Mouse (Mus musculus): Measurements from ENCODE around the gene Cd82. TPM values are rescaled to one million over a fixed set of nuclear protein-coding genes. Genes with fewer than 3 reads are reported as not detected.
A peak's percentile ranks its signal among the peaks of the same experiment; 100 is the strongest.

Gene Cd82
- polyA plus RNA-seq, 1 experiment from 2014 or later: 41.3 TPM

GRCm38 (mm10) chr2:93419971-93420370, 43.0 kb downstream of the Cd82 start:
- no peak for DNase-seq (ENCODE audit: low spot score)

GRCm38 (mm10) chr2:93418396-93418795, 44.5 kb downstream of the Cd82 start:
- H3K9me3 ChIP-seq (ENCODE audit: control insufficient read depth, low read length): no peaks in the 10 kb centered on the region
- no peak overlapping the region for H3K4me2 ChIP-seq (ENCODE audit: low read length)
- peak; percentile 93 for DNase-seq (ENCODE audit: low spot score)
- no peaks in the 10 kb centered on the region for H3K4me1 ChIP-seq (replicated peaks; ENCODE audit: control insufficient read depth, insufficient read depth, low read length)
- H3K27ac ChIP-seq (ENCODE audit: low read depth): no peak overlapping the region
- no peaks in the 10 kb centered on the region for H3K27me3 ChIP-seq (replicated peaks; ENCODE audit: control insufficient read depth, insufficient read depth, low read length)
- WGBS: 10% methylated on average over 8 of the region's 8 CpGs
- H3K9ac ChIP-seq (ENCODE audit: low read length): no peak overlapping the region
- no peaks in the 10 kb centered on the region for H3K36me3 ChIP-seq (ENCODE audit: control insufficient read depth, insufficient read depth, low read length)
- H3K4me3 ChIP-seq (ENCODE audit: low read depth, low read length): no peak overlapping the region
- ATAC-seq (replicated peaks; ENCODE audit: low FRiP score, low TSS enrichment, low read depth): peak; percentile 56

More at GRCm38 (mm10) chr2:93419971-93420370, 43.0 kb downstream of the Cd82 start:
- H3K36me3 ChIP-seq (ENCODE audit: control insufficient read depth, insufficient read depth, low read length): no peaks in the 10 kb centered on the region
- no peak overlapping the region for H3K4me3 ChIP-seq (ENCODE audit: low read depth, low read length)
- H3K27me3 ChIP-seq (replicated peaks; ENCODE audit: control insufficient read depth, insufficient read depth, low read length): no peaks in the 10 kb centered on the region
- H3K9ac ChIP-seq (ENCODE audit: low read length): no peak overlapping the region
- ATAC-seq (replicated peaks; ENCODE audit: low FRiP score, low TSS enrichment, low read depth): no peak
- no peak overlapping the region for H3K4me2 ChIP-seq (ENCODE audit: low read length)
- no peaks in the 10 kb centered on the region for H3K9me3 ChIP-seq (ENCODE audit: control insufficient read depth, low read length)
- H3K27ac ChIP-seq (ENCODE audit: low read depth): no peak overlapping the region
- 85% methylated on average over 12 of the region's 12 CpGs for WGBS
- no peaks in the 10 kb centered on the region for H3K4me1 ChIP-seq (replicated peaks; ENCODE audit: control insufficient read depth, insufficient read depth, low read length)

GRCm38 (mm10) chr2:93416874-93417709, 45.8 kb downstream of the Cd82 start:
- H3K9ac ChIP-seq (ENCODE audit: low read length): no peak overlapping the region
- no peaks in the 10 kb centered on the region for H3K27me3 ChIP-seq (replicated peaks; ENCODE audit: control insufficient read depth, insufficient read depth, low read length)
- H3K4me2 ChIP-seq (ENCODE audit: low read length): no peak overlapping the region
- no peak overlapping the region for H3K4me3 ChIP-seq (ENCODE audit: low read depth, low read length)
- 77% methylated on average over 12 of the region's 12 CpGs for WGBS
- ATAC-seq (replicated peaks; ENCODE audit: low FRiP score, low TSS enrichment, low read depth) (no peak), DNase-seq (ENCODE audit: low spot score) (no peak)
- H3K36me3 ChIP-seq (ENCODE audit: control insufficient read depth, insufficient read depth, low read length): no peaks in the 10 kb centered on the region
- peaks cover 5% of the 10 kb centered on the region; the same call in 1 of the 2 replicates for H3K4me1 ChIP-seq (replicated peaks; ENCODE audit: control insufficient read depth, insufficient read depth, low read length)
- no peaks in the 10 kb centered on the region for H3K9me3 ChIP-seq (ENCODE audit: control insufficient read depth, low read length)
- H3K27ac ChIP-seq (ENCODE audit: low read depth): no peak overlapping the region

- peak; percentile 75 for DNase-seq (ENCODE audit: low spot score)
- ATAC-seq (replicated peaks; ENCODE audit: low FRiP score, low TSS enrichment, low read depth): no peak
- Histone ChIP-seq H3K4me2 (ENCODE audit: low read length) (no peak overlapping the region), H3K27me3 (replicated peaks; ENCODE audit: control insufficient read depth, insufficient read depth, low read length) (no peaks in the 10 kb centered on the region), H3K27ac (ENCODE audit: low read depth) (no peak overlapping the region), H3K4me1 (replicated peaks; ENCODE audit: control insufficient read depth, insufficient read depth, low read length) (peaks cover 18% of the 10 kb centered on the region; the same call in 1 of the 2 replicates), H3K36me3 (ENCODE audit: control insufficient read depth, insufficient read depth, low read length) (no peaks in the 10 kb centered on the region), H3K9ac (ENCODE audit: low read length) (no peak overlapping the region), H3K4me3 (ENCODE audit: low read depth, low read length) (no peak overlapping the region), H3K9me3 (ENCODE audit: control insufficient read depth, low read length) (no peaks in the 10 kb centered on the region)
- WGBS: 39% methylated on average over 5 of the region's 5 CpGs
Measured at GRCm38 (mm10) chr2:93415281-93415680, 47.7 kb downstream of the Cd82 start.

GRCm38 (mm10) chr2:93414163-93414562, 48.8 kb downstream of the Cd82 start:
- DNase-seq (ENCODE audit: low spot score) (no peak), ATAC-seq (replicated peaks; ENCODE audit: low FRiP score, low TSS enrichment, low read depth) (no peak)
- H3K9ac ChIP-seq (ENCODE audit: low read length): no peak overlapping the region
- H3K4me2 ChIP-seq (ENCODE audit: low read length): no peak overlapping the region
- H3K36me3 ChIP-seq (ENCODE audit: control insufficient read depth, insufficient read depth, low read length): no peaks in the 10 kb centered on the region
- H3K4me3 ChIP-seq (ENCODE audit: low read depth, low read length): no peak overlapping the region
- H3K27ac ChIP-seq (ENCODE audit: low read depth): no peak overlapping the region
- H3K4me1 ChIP-seq (replicated peaks; ENCODE audit: control insufficient read depth, insufficient read depth, low read length): peaks cover 18% of the 10 kb centered on the region; the same call in 1 of the 2 replicates
- 84% methylated on average over 9 of the region's 9 CpGs for WGBS
- no peaks in the 10 kb centered on the region for H3K9me3 ChIP-seq (ENCODE audit: control insufficient read depth, low read length)
- H3K27me3 ChIP-seq (replicated peaks; ENCODE audit: control insufficient read depth, insufficient read depth, low read length): no peaks in the 10 kb centered on the region

GRCm38 (mm10) chr2:93413367-93414014, 49.4 kb downstream of the Cd82 start:
- Histone ChIP-seq H3K4me2 (ENCODE audit: low read length) (no peak overlapping the region), H3K27ac (ENCODE audit: low read depth) (no peak overlapping the region), H3K4me3 (ENCODE audit: low read depth, low read length) (no peak overlapping the region), H3K4me1 (replicated peaks; ENCODE audit: control insufficient read depth, insufficient read depth, low read length) (peaks cover 18% of the 10 kb centered on the region; the same call in 1 of the 2 replicates), H3K9me3 (ENCODE audit: control insufficient read depth, low read length) (no peaks in the 10 kb centered on the region), H3K36me3 (ENCODE audit: control insufficient read depth, insufficient read depth, low read length) (no peaks in the 10 kb centered on the region), H3K9ac (ENCODE audit: low read length) (no peak overlapping the region), H3K27me3 (replicated peaks; ENCODE audit: control insufficient read depth, insufficient read depth, low read length) (no peaks in the 10 kb centered on the region)
- WGBS: 53% methylated on average over 7 of the region's 7 CpGs
- DNase-seq (ENCODE audit: low spot score) (peak; percentile 81), ATAC-seq (replicated peaks; ENCODE audit: low FRiP score, low TSS enrichment, low read depth) (no peak)

- H3K9me3 ChIP-seq (ENCODE audit: control insufficient read depth, low read length): no peaks in the 10 kb centered on the region
- H3K36me3 ChIP-seq (ENCODE audit: control insufficient read depth, insufficient read depth, low read length): no peaks in the 10 kb centered on the region
- no peak overlapping the region for H3K4me2 ChIP-seq (ENCODE audit: low read length)
- no peak overlapping the region; the same call in 1 of the 2 replicates for H3K27ac ChIP-seq (ENCODE audit: low read depth)
- H3K4me3 ChIP-seq (ENCODE audit: low read depth, low read length): no peak overlapping the region
- no peak for DNase-seq (ENCODE audit: low spot score)
- peaks cover 18% of the 10 kb centered on the region; the same call in 1 of the 2 replicates for H3K4me1 ChIP-seq (replicated peaks; ENCODE audit: control insufficient read depth, insufficient read depth, low read length)
- WGBS: 41% methylated on average over 4 of the region's 4 CpGs
- peak; percentile 64 for ATAC-seq (replicated peaks; ENCODE audit: low FRiP score, low TSS enrichment, low read depth)
- no peaks in the 10 kb centered on the region for H3K27me3 ChIP-seq (replicated peaks; ENCODE audit: control insufficient read depth, insufficient read depth, low read length)
- no peak overlapping the region for H3K9ac ChIP-seq (ENCODE audit: low read length)
Measured at GRCm38 (mm10) chr2:93412101-93412500, 50.8 kb downstream of the Cd82 start.

GRCm38 (mm10) chr2:93410899-93411570, 51.9 kb downstream of the Cd82 start:
- WGBS: 52% methylated on average over 12 of the region's 12 CpGs
- Histone ChIP-seq H3K4me1 (replicated peaks; ENCODE audit: control insufficient read depth, insufficient read depth, low read length) (peaks cover 18% of the 10 kb centered on the region; the same call in 1 of the 2 replicates), H3K27me3 (replicated peaks; ENCODE audit: control insufficient read depth, insufficient read depth, low read length) (no peaks in the 10 kb centered on the region), H3K4me3 (ENCODE audit: low read depth, low read length) (no peak overlapping the region), H3K27ac (ENCODE audit: low read depth) (no peak overlapping the region), H3K9ac (ENCODE audit: low read length) (no peak overlapping the region), H3K4me2 (ENCODE audit: low read length) (no peak overlapping the region), H3K36me3 (ENCODE audit: control insufficient read depth, insufficient read depth, low read length) (no peaks in the 10 kb centered on the region), H3K9me3 (ENCODE audit: control insufficient read depth, low read length) (no peaks in the 10 kb centered on the region)
- ATAC-seq (replicated peaks; ENCODE audit: low FRiP score, low TSS enrichment, low read depth): no peak
- DNase-seq (ENCODE audit: low spot score): no peak

Data from intestine, embryonic 14.5 days (tissue).